Mouse (Mus musculus): ENCODE data around the gene Zhx3.

DNA sequence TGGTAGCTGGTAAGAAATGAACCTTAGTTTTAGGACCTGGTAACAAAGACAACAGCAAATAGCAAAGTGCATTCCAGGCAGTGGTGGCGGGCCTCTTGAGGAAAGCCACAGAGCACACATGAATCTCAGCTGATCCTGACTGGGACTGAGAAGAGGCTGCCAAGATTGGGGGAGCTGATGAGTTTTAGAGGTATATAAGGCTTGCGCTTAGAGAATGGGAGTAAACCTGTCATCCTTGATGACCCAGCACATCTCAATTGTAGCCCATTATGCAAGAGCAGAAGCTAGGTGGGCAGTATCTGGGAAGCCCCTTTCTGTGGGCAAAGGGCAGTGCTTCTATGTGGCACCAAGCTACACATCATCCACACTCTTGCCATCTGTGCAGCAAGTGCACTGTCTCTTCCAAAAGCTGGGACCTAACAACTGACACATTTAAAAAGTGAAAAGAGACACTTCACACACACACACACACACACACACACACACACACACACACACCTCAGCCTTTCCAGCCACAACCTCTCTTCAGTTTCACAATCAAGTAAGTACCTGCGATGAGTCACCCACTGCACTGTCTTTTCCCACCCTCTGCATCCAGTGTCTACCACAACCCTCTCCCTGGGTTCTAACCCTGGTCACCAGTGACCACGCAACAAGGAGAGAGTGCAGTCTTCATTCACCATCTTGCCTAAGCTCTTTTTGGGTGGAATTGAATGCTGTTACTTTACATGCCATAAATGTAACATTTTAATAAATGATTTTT lies 149.0 kb downstream of the Zhx3 start:
- TF ChIP-seq CTCF (IDR thresholded peaks at IDR 0.05; ENCODE audit: low read depth, low read length) (no peak), POLR2A (IDR thresholded peaks at IDR 0.05; ENCODE audit: insufficient read depth, low read length) (no peak), EP300 (IDR thresholded peaks at IDR 0.05; ENCODE audit: insufficient read depth, low read depth, low read length) (no peak)
